Mouse (Mus musculus) embryonic stem cell, embryonic (primary cell): ENCODE results near the gene Nyx.

Experiments used
- CTCF ChIA-PET, 4 experiments: fragments of 300-600 bp in 2 of 4; fragments of 350-600 bp in 2 of 4; sonication (Branson Sonifier 250); formaldehyde crosslinking; loops; one replicate each; lab custom pipeline; 2022; ENCODE audit warnings: inconsistent platforms in 2 of 4; lab: Charles Lee
- POLR2A ChIA-PET, 4 experiments: fragments of 300-600 bp in 2 of 4; fragments of 350-600 bp in 2 of 4; sonication (Branson Sonifier 250); formaldehyde crosslinking; loops; one replicate each; lab custom pipeline; 2022; ENCODE audit warnings: antibody characterized with exemption in 4 of 4, inconsistent platforms in 1 of 4; lab: Charles Lee

Nyx gene

GRCm38 (mm10) chrX:13482576-13482975 lies 16.7 kb downstream of the Nyx start:
- ChIA-PET POLR2A (no interaction called here), CTCF (no interaction called here)

- CTCF ChIA-PET: no interaction called here
- POLR2A ChIA-PET: no interaction called here
Measured at GRCm38 (mm10) chrX:13484447-13484846, 18.5 kb downstream of the Nyx start.

GRCm38 (mm10) chrX:13489001-13489400 lies 23.1 kb downstream of the Nyx start:
- POLR2A ChIA-PET: no interaction called here
- CTCF ChIA-PET: no interaction called here

- ChIA-PET POLR2A (interaction anchor here in 1 of 4 experiments (0.7 kb wide), 1 partner anchor 1628 kb away, joined by 3 read pairs; no protein-coding TSS in a partner anchor), CTCF (no interaction called here)
Measured at GRCm38 (mm10) chrX:13489761-13490160, 23.9 kb downstream of the Nyx start.

GRCm38 (mm10) chrX:13490941-13491340 lies 25.0 kb downstream of the Nyx start:
- ChIA-PET POLR2A (interaction anchor here in 1 of 4 experiments (1.6 kb wide), 1 partner anchor 9 kb away, joined by 3 read pairs; no protein-coding TSS in a partner anchor), CTCF (no interaction called here)

GRCm38 (mm10) chrX:13492922-13493321 lies 27.0 kb downstream of the Nyx start:
- ChIA-PET POLR2A (no interaction called here), CTCF (no interaction called here)

- POLR2A ChIA-PET: interaction anchor here in 1 of 4 experiments (1.1 kb wide), 1 partner anchor 215 kb away, joined by 3 read pairs; the partner anchor contains the start of gene Ddx3x
Measured at GRCm38 (mm10) chrX:13494892-13495703, 29.2 kb downstream of the Nyx start.

GRCm38 (mm10) chrX:13500284-13500683 lies 34.4 kb downstream of the Nyx start:
- ChIA-PET POLR2A (interaction anchor here in 1 of 4 experiments (0.5 kb wide), 1 partner anchor 23 kb away, joined by 3 read pairs; no protein-coding TSS in a partner anchor), CTCF (no interaction called here)

More at GRCm38 (mm10) chrX:13494892-13495703, 29.2 kb downstream of the Nyx start:
- CTCF ChIA-PET: no interaction called here

- CTCF ChIA-PET: interaction anchor here in 2 of 4 experiments (1.0 to 1.1 kb wide), 4 partner anchors 273 to 278 kb away, joined by 6 to 7 read pairs (median 7); no protein-coding TSS in a partner anchor
- POLR2A ChIA-PET: no interaction called here
Measured at GRCm38 (mm10) chrX:13502862-13503375, 37.0 kb downstream of the Nyx start.

GRCm38 (mm10) chrX:13504389-13504788 lies 38.5 kb downstream of the Nyx start:
- POLR2A ChIA-PET: no interaction called here
- CTCF ChIA-PET: no interaction called here

GRCm38 (mm10) chrX:13506376-13506775 lies 40.5 kb downstream of the Nyx start:
- CTCF ChIA-PET: no interaction called here
- POLR2A ChIA-PET: no interaction called here

GRCm38 (mm10) chrX:13513127-13513526 lies 47.2 kb downstream of the Nyx start:
- ChIA-PET CTCF (interaction anchor here in 2 of 4 experiments (0.5 to 1.4 kb wide), 4 partner anchors 282 to 972 kb away, joined by 3 to 6 read pairs (median 4); no protein-coding TSS in a partner anchor), POLR2A (no interaction called here)

GRCm38 (mm10) chrX:13513864-13514263 lies 48.0 kb downstream of the Nyx start:
- POLR2A ChIA-PET: no interaction called here
- CTCF ChIA-PET: interaction anchor here in 1 of 4 experiments (1.1 kb wide), 1 partner anchor 289 kb away, joined by 6 read pairs; no protein-coding TSS in a partner anchor

- POLR2A ChIA-PET: interaction anchor here in 1 of 4 experiments (1.3 kb wide), 1 partner anchor 55 kb away, joined by 3 read pairs; no protein-coding TSS in a partner anchor
- CTCF ChIA-PET: no interaction called here
Measured at GRCm38 (mm10) chrX:13516451-13516850, 50.5 kb downstream of the Nyx start.

- ChIA-PET CTCF (no interaction called here), POLR2A (interaction anchor here in 1 of 4 experiments (0.6 kb wide), 2 partner anchors 224 to 756 kb away, joined by 3 to 4 read pairs; partner anchors contain the start of gene Med14)
Measured at GRCm38 (mm10) chrX:13518019-13518418, 52.1 kb downstream of the Nyx start.

- CTCF ChIA-PET: interaction anchor here in 1 of 4 experiments (0.7 kb wide), 1 partner anchor 36 kb away, joined by 5 read pairs; no protein-coding TSS in a partner anchor
- POLR2A ChIA-PET: interaction anchor here in 1 of 4 experiments (0.6 kb wide), 2 partner anchors 225 to 757 kb away, joined by 3 to 4 read pairs; partner anchors contain the start of gene Med14
Measured at GRCm38 (mm10) chrX:13518781-13519407, 53.0 kb downstream of the Nyx start.

- ChIA-PET CTCF (interaction anchor here in 1 of 4 experiments (0.7 kb wide), 1 partner anchor 36 kb away, joined by 5 read pairs; no protein-coding TSS in a partner anchor), POLR2A (interaction anchor here in 1 of 4 experiments (1.1 kb wide), 1 partner anchor 11 kb away, joined by 4 read pairs; no protein-coding TSS in a partner anchor)
Measured at GRCm38 (mm10) chrX:13519408-13519783, 53.5 kb downstream of the Nyx start.

GRCm38 (mm10) chrX:13520566-13520965 lies 54.7 kb downstream of the Nyx start:
- POLR2A ChIA-PET: interaction anchor here in 1 of 4 experiments (1.1 kb wide), 1 partner anchor 10 kb away, joined by 4 read pairs; no protein-coding TSS in a partner anchor
- CTCF ChIA-PET: no interaction called here

GRCm38 (mm10) chrX:13521288-13521687 lies 55.4 kb downstream of the Nyx start:
- ChIA-PET CTCF (no interaction called here), POLR2A (no interaction called here)
